Mouse (Mus musculus) retina, postnatal 1 day (tissue): ENCODE data around the gene Samd4b.
A peak's percentile ranks its signal among the peaks of the same experiment; 100 is the strongest.

ENCODE experiments used
- DNase-seq: peaks from one replicate; pipeline ENCODE4 v3.0.0-alpha.2; 2012

Samd4b gene

GRCm38 (mm10) chr7:28375176-28375921 is 222.6 kb downstream of the Samd4b start:
- peak; percentile 93 for DNase-seq

GRCm38 (mm10) chr7:28374647-28375046 is 223.3 kb downstream of the Samd4b start:
- DNase-seq = no peak

DNA sequence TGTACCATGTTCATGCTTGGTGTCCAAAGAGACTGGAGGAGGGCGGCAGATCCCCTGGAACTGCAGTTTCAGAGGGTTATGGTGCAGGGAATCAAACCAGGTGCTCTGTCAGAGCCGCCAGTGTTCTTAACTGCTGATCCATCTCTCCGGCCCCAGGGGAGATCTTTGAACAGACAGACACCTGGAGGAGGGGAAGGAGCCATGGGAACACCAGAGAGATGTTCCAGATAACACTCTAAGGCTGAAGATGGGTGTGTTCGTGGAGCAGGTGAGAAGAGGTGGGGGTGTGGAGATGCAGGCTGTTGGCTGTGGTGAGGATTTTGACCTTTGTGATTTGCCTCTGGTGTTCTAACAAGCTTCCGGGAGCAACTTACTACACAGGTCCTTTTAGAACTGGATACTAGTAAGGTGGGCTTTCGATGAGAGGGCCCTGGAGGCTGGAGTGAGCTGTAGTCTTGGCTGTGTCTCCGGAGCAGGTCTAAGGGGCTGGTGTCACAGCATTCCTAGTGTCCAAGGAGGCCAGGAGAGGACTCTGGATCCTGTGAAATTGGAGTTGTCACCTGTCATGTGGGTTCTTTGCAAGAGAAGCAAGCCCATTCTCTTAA is 224.0 kb downstream of the Samd4b start:
- DNase-seq = no peak

- DNase-seq = peak; percentile 92
These were observed 224.8 kb downstream of the Samd4b start for GRCm38 (mm10) chr7:28373131-28373581.

DNA sequence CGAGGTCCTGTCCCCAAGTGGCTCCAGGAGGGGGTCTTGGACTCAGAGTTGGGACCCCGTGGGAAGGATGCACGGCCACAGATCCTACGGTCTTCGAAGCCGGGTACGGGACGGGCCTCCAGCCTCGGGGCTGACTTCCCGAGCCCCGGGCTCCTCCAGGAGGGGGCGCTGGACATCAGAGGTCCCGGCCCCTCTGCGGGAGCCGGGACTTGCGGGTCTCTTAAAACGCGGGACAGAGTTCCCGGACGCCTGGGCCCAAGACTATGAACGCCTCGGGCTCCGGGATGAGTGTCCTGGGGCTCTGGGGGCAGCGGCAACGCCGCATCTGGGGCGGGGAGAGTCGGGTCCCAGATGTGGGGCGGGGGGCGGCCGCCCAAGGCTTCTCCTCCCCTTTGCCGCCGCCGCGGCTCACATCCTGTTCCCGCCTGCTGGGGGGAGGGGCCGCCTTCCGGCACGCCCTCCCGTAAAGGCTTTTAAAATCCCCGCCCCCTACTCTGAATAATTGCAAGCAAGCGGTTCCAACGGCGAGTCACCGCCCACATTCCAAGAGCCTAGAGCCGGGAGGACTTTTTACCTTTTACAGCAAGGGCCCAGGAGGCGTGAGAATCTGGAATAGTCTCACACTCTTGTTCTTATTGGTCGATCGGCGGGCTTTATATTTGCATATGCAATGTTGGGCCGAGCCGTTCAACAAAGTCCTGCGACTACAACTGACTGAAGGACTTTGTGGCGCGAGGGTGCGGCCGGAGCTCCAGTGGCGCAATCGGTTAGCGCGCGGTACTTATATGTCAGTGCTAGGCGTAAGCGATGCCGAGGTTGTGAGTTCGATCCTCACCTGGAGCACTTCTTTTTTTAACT is 225.5 kb downstream of the Samd4b start, which contains the start of gene Plekhg2:
Plekhg2 (minus strand) TSS at position 349 of the 858 bp plus-strand sequence.
- peak; percentile 98 for DNase-seq

GRCm38 (mm10) chr7:28371514-28371989 is 226.4 kb downstream of the Samd4b start:
- DNase-seq = peak; percentile 66

- no peak for DNase-seq
These were observed 226.9 kb downstream of the Samd4b start for GRCm38 (mm10) chr7:28370977-28371513.

DNA sequence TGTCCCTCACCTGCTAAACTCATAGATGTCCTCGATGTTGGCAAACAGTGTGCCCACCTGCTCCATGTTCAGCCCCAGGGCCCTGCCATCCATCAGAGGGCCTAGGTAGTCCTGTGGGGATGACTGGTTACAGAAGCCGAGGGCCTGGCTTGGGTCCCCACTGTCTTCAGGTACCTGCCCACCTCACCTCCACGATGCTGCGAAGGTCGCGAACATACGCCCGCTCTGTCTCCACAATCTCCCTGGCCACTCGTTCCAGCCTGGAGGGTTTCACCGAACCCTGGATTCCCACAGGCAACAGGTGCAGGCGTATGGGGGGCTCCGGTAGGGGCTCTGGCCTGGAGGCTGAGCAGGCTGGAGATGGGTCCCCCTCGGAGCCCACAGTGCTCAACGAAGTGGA is 227.9 kb downstream of the Samd4b start:
- DNase-seq = no peak

- no peak for DNase-seq
These were observed 229.5 kb downstream of the Samd4b start for GRCm38 (mm10) chr7:28368276-28368920.

DNA sequence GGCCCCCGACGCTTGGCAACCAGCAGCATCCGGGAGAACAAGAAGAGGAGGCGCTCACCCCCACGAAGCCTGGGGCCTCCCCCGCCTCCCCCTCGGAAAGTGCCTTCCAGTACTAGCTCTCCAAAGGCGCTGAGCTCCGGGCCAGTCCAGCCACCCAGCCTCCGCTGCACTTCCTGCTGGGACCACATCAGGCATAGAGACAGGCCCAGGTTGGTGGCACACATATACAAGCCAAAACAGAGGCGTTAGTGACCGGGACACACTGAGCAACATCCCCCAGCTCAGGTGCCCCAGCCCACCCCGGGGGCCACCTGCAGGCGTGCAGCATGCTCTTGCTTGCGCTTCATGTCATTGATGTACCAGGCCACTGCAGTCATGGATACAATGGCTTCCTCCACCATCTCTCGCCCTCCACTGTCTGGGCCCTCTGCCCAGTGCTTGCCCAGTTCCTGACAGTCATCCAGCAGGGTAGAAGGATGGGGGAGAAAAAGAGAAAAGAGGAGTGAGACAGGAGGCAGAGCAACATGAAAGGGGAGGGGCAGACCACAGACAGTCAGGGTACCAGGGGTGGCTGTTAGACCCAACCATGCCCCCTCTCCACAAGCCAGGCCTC is 230.2 kb downstream of the Samd4b start:
- DNase-seq = no peak

- DNase-seq = no peak
These were observed 235.4 kb downstream of the Samd4b start for GRCm38 (mm10) chr7:28362441-28363060.

GRCm38 (mm10) chr7:28361647-28362341 is 236.2 kb downstream of the Samd4b start:
- DNase-seq = no peak

DNA sequence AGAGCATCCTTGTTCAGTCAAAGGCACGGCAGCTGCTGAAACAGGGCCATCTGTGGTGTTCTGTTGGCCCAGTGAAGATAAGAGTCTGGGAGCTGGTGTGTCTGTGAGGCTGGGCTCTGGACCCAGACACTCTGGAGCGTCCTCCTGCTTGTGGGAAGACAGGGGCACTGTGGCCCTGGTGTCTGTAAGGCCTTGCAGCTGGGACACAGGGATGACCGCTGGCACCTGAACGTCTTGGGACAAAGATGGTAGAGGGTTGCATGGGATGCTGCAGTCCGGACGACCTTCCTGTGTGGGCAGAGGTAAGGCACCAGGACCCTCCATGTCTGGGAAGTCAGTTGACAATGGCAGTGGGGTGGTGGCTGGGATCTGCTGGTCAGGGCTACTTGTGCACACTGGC is 237.7 kb downstream of the Samd4b start:
- DNase-seq = no peak

GRCm38 (mm10) chr7:28359854-28360253 is 238.1 kb downstream of the Samd4b start:
- DNase-seq = no peak

GRCm38 (mm10) chr7:28358431-28358830 is 239.5 kb downstream of the Samd4b start:
- no peak for DNase-seq

DNA sequence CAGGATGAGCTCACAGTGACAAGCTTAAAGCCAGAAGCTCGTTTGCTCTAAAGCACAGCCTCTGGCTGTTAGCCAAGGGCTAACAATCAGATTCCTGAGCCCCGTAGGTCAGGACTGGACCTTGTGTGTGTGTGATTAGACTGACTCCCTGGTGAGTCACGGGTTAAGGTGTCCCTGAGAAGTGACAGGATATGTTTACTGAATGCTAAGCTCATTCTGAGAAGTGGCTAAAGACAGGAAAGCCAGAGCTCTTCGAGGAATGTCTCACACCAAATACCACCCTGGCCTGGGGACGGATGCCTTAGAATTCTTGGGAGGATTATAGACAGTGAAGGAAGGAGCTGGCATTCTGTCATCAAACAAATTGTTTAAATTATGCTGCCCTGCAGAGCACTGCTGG is 240.0 kb downstream of the Samd4b start:
- peak; percentile 59 for DNase-seq

DNA sequence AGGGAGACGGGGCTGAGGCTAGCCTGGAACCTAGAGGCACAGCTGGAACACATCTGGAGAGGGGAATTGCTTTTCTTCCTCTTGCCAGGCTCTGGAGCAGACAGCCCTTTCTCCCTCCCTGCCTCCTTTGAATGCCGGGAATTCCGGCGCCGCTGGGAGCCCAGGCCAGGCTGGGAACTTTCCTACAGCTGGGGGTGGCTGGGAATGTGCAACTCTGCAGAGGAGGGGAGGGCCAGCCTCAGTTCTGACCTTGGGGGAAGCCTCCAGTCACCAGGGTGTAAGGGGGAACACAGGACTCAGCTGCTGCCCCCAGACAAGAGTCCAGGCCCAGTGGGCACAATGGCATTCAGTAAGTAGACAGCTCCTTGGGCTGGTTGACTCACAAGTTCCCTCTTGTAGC is 241.0 kb downstream of the Samd4b start:
- no peak for DNase-seq

GRCm38 (mm10) chr7:28355221-28355620 is 242.7 kb downstream of the Samd4b start:
- no peak for DNase-seq

- DNase-seq = no peak
These were observed 243.3 kb downstream of the Samd4b start for GRCm38 (mm10) chr7:28354596-28354995.

DNA sequence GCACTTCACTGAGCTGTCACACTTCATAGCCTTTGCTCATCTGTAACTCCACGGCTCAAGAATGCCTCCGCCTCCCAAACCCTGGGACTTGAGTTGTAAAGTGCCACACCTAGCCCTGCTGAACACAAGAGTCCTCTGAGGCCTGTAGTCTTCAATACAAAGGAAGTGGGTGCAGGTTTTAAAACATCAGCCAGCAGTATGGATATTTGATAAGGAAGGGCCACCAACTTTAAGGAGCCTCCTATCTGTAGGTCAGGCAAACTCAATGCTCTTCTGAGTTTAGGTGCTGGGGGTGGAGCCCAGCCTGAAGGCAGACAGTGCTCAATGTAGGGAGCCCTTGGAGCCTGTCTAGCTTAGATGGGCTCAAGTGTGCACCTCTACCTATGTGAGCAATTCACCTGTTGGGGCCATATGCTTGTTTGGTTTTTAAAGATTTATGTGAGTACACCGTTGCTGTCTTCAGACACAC is 243.8 kb downstream of the Samd4b start:
- no peak for DNase-seq

- DNase-seq = no peak
These were observed 244.7 kb downstream of the Samd4b start for GRCm38 (mm10) chr7:28353267-28353666.
